Mouse (Mus musculus) neural tube, embryonic 14.5 days (tissue): ENCODE results near the gene Eif5a. TPM values are rescaled to one million over a fixed set of nuclear protein-coding genes. Genes with fewer than 3 reads are reported as not detected.
A peak's percentile ranks its signal among the peaks of the same experiment; 100 is the strongest.

ENCODE experiments used
- ATAC-seq: fragments of 200-750 bp; cut with Nextera tagmentation; 2 replicates; pipeline ENCODE4 v1.8.0; 2017; ENCODE audit warnings: low read depth, mild to moderate bottlenecking, moderate TSS enrichment, moderate library complexity
- H3K27ac ChIP-seq: fragments of 300-500 bp; sonication (generic); 2 replicates; pipeline ENCODE4 v1.5.1; 2014; ENCODE audit warnings: low read depth, mild to moderate bottlenecking, control low read depth, low read length, moderate library complexity, mixed read lengths
- H3K27me3 ChIP-seq: fragments of 300-500 bp; sonication (generic); 2 replicates; pipeline ENCODE4 v1.6.1; 2014; ENCODE audit warnings: low read length; ENCODE audit not compliant: control insufficient read depth, insufficient read depth
- H3K36me3 ChIP-seq: fragments of 300-500 bp; sonication (generic); 2 replicates; pipeline ENCODE4 v1.6.1; 2014; ENCODE audit warnings: low read length, mixed read lengths; ENCODE audit not compliant: control insufficient read depth, insufficient read depth
- H3K4me1 ChIP-seq: fragments of 300-500 bp; sonication (generic); 2 replicates; pipeline ENCODE4 v1.6.1; 2014; ENCODE audit warnings: low read length; ENCODE audit not compliant: control insufficient read depth, insufficient read depth
- H3K4me2 ChIP-seq: fragments of 300-500 bp; sonication (generic); 2 replicates; pipeline ENCODE4 v1.6.1; 2014; ENCODE audit warnings: mild to moderate bottlenecking, low read depth, low read length, control low read depth
- H3K4me3 ChIP-seq: fragments of 300-500 bp; sonication (generic); 2 replicates; pipeline ENCODE4 v1.5.1; 2014; ENCODE audit warnings: low read depth, low read length, control low read depth, mixed read lengths
- H3K9ac ChIP-seq: fragments of 300-500 bp; sonication (generic); replicated peaks from 2 replicates; pipeline ENCODE4 v1.6.1; 2014; ENCODE audit warnings: low read depth, mild to moderate bottlenecking, control low read depth, low read length, mixed read lengths
- H3K9me3 ChIP-seq: fragments of 300-500 bp; sonication (generic); 2 replicates; pipeline ENCODE4 v1.6.1; 2016; ENCODE audit warnings: low read length; ENCODE audit not compliant: control insufficient read depth
- WGBS: fragments of 180-500 bp; shearing (Covaris S2); extraction: QIAGEN DNeasy Blood & Tissue Kit; methylation state at CpG from one replicate; pipeline ENCODE4 v1.1.7; 2014; 5-methylcytosine and 5-hydroxymethylcytosine counted together
- polyA plus RNA-seq: library from polyadenylated mRNA; unstranded; fragments of >200 nt; fragmentation: Nextera tagmentation; extraction: Ambion mirVana; gene quantifications from 2 replicates; pipeline ENCODE4 v1.2.1, GENCODE M21; 2014

Gene Eif5a
- polyA plus RNA-seq, 1 experiment from 2014 or later: 1,037 TPM

- Histone ChIP-seq H3K4me1 (peaks cover 23% of the 10 kb centered on the region), H3K36me3 (peaks cover 39% of the 10 kb centered on the region), H3K9me3 (no peaks in the 10 kb centered on the region), H3K9ac (no peak overlapping the region), H3K27ac (no peak overlapping the region), H3K4me2 (peak overlapping the region; percentile 88), H3K4me3 (peak overlapping the region; percentile 80; the same call in 1 of the 2 replicates), H3K27me3 (no peaks in the 10 kb centered on the region)
- 91% methylated on average over 13 of the region's 13 CpGs for WGBS
- no peak for ATAC-seq
Observed at GRCm38 (mm10) chr11:69902972-69903371, 18.8 kb downstream of the Eif5a start.

- no peaks in the 10 kb centered on the region for H3K9me3 ChIP-seq
- peak overlapping the region; percentile 97 for H3K27ac ChIP-seq
- peak overlapping the region; percentile 80 for H3K4me3 ChIP-seq
- H3K36me3 ChIP-seq: peaks cover 29% of the 10 kb centered on the region
- under 1% methylated on average over 30 of the region's 39 CpGs for WGBS
- peaks cover 23% of the 10 kb centered on the region for H3K4me1 ChIP-seq
- no peaks in the 10 kb centered on the region for H3K27me3 ChIP-seq
- ATAC-seq: 0 out of 2 replicates have a peak, but pooled peaks have one; percentile 1
- peak overlapping the region; percentile 88 for H3K4me2 ChIP-seq
- H3K9ac ChIP-seq: peak overlapping the region; percentile 96
Observed at GRCm38 (mm10) chr11:69901993-69902392, 19.8 kb downstream of the Eif5a start.

- peak overlapping the region; percentile 80 for H3K4me3 ChIP-seq
- 1% methylated on average over 42 of the region's 42 CpGs for WGBS
- no peaks in the 10 kb centered on the region for H3K9me3 ChIP-seq
- peak overlapping the region; percentile 88 for H3K4me2 ChIP-seq
- H3K4me1 ChIP-seq: peaks cover 23% of the 10 kb centered on the region
- peak overlapping the region; percentile 96 for H3K9ac ChIP-seq
- peak overlapping the region; percentile 97 for H3K27ac ChIP-seq
- ATAC-seq: peak; percentile 79
- no peaks in the 10 kb centered on the region for H3K27me3 ChIP-seq
- peaks cover 23% of the 10 kb centered on the region for H3K36me3 ChIP-seq
Observed at GRCm38 (mm10) chr11:69901406-69901846, 20.3 kb downstream of the Eif5a start.

GRCm38 (mm10) chr11:69900471-69901405, 21.0 kb downstream of the Eif5a start, which contains the start of the genes 2810408A11Rik and Neurl4:
TSS of gene 2810408A11Rik (minus strand) at chr11:69900987.
TSS of gene Neurl4 (plus strand) at chr11:69901072.
- peak within 1 kb of the TSS; percentile 80 for H3K4me3 ChIP-seq
- no peaks in the 10 kb centered on the region for H3K9me3 ChIP-seq
- H3K4me2 ChIP-seq: peak within 1 kb of the TSS; percentile 88
- H3K27ac ChIP-seq: peak within 1 kb of the TSS; percentile 97
- WGBS: under 1% methylated on average over 38 of the region's 38 CpGs
- H3K4me1 ChIP-seq: peaks cover 23% of the 10 kb centered on the region
- H3K36me3 ChIP-seq: peaks cover 17% of the 10 kb centered on the region
- ATAC-seq: peak; percentile 95
- peak within 1 kb of the TSS; percentile 96 for H3K9ac ChIP-seq
- H3K27me3 ChIP-seq: no peaks in the 10 kb centered on the region

GRCm38 (mm10) chr11:69899870-69900269, 21.9 kb downstream of the Eif5a start:
- Histone ChIP-seq H3K4me1 (peaks cover 23% of the 10 kb centered on the region), H3K4me2 (peak overlapping the region; percentile 88), H3K4me3 (peak overlapping the region; percentile 80), H3K36me3 (peaks cover 12% of the 10 kb centered on the region), H3K27me3 (no peaks in the 10 kb centered on the region), H3K27ac (no peak overlapping the region), H3K9me3 (no peaks in the 10 kb centered on the region), H3K9ac (peak overlapping the region; percentile 96; the same call in 1 of the 2 replicates)
- 24% methylated on average over 4 of the region's 4 CpGs for WGBS
- ATAC-seq: no peak

- Histone ChIP-seq H3K4me1 (peaks cover 12% of the 10 kb centered on the region; the same call in 1 of the 2 replicates), H3K36me3 (no peaks in the 10 kb centered on the region), H3K27ac (no peak within 1 kb of the TSS), H3K9ac (no peak within 1 kb of the TSS), H3K9me3 (no peaks in the 10 kb centered on the region), H3K4me3 (no peak within 1 kb of the TSS), H3K27me3 (no peaks in the 10 kb centered on the region), H3K4me2 (no peak within 1 kb of the TSS)
- ATAC-seq: no peak
- WGBS: 80% methylated on average over 4 of the region's 4 CpGs
Observed at GRCm38 (mm10) chr11:69895291-69895690, 26.5 kb downstream of the Eif5a start, which contains the start of gene Acap1. TSS of gene Acap1 (minus strand) at chr11:69895539.

- no peak overlapping the region for H3K9ac ChIP-seq
- no peaks in the 10 kb centered on the region for H3K36me3 ChIP-seq
- no peak for ATAC-seq
- no peaks in the 10 kb centered on the region for H3K9me3 ChIP-seq
- H3K4me3 ChIP-seq: no peak overlapping the region
- peaks cover 9% of the 10 kb centered on the region; the same call in 1 of the 2 replicates for H3K4me1 ChIP-seq
- no peak overlapping the region for H3K27ac ChIP-seq
- H3K27me3 ChIP-seq: no peaks in the 10 kb centered on the region
- WGBS: 83% methylated on average over 5 of the region's 5 CpGs
- no peak overlapping the region for H3K4me2 ChIP-seq
Observed at GRCm38 (mm10) chr11:69894671-69895070, 27.1 kb downstream of the Eif5a start.

- Histone ChIP-seq H3K9me3 (no peaks in the 10 kb centered on the region), H3K4me3 (no peak overlapping the region), H3K4me1 (no peaks in the 10 kb centered on the region), H3K4me2 (no peak overlapping the region), H3K36me3 (no peaks in the 10 kb centered on the region), H3K27me3 (no peaks in the 10 kb centered on the region), H3K27ac (no peak overlapping the region), H3K9ac (no peak overlapping the region)
- no peak for ATAC-seq
- WGBS: 68% methylated on average over 4 of the region's 4 CpGs
Observed at GRCm38 (mm10) chr11:69891482-69891881, 30.3 kb downstream of the Eif5a start.
